Mouse (Mus musculus): Measurements from ENCODE around the gene D5Ertd579e. TPM values are rescaled to one million over a fixed set of nuclear protein-coding genes. Genes with fewer than 3 reads are reported as not detected.
"Not testable (repeated sequence)": the region's sequence is repeated elsewhere in the genome, so short reads cannot be mapped to it uniquely, and the experiment has no call there.

Gene D5Ertd579e
- total and polyA plus RNA-seq, 3 experiments = 13.7 to 29.4 (median 22.9) TPM

- H3K4me3 ChIP-seq (replicated peaks in 1 of 3; ENCODE audit: low read depth in 2 of 3, low read length in 2 of 3, poor library complexity in 1 of 3) = no peak overlapping the region
- no peak for TF ChIP-seq RAD21 (IDR thresholded peaks at IDR 0.05; ENCODE audit: low read depth, low read length)
- no peaks in the 10 kb centered on the region for H3K27me3 ChIP-seq (replicated peaks)
- peaks cover 10 to 34% of the 10 kb centered on the region in 2 experiments for H3K36me3 ChIP-seq (replicated peaks in 1 of 2; ENCODE audit: control insufficient read depth in 1 of 2, insufficient read depth in 1 of 2, low read length in 1 of 2)
- in situ Hi-C loops (cut with MboI; ENCODE audit: low pct_ligation_motif_present, low pct_unique_long_range_greater_than_20kb, low sequenced_read_pairs) = no loop called here
- no peak overlapping the region for H3K4me2 ChIP-seq (ENCODE audit: insufficient read depth, low read depth, poor library complexity, severe bottlenecking)
- dilution Hi-C loops (cut with MboI; ENCODE audit: extremely low pct_ligation_motif_present, extremely low pct_unique_long_range_greater_than_20kb, low sequenced_read_pairs) = no loop called here
- no peaks in the 10 kb centered on the region for H3K79me2 ChIP-seq (replicated peaks; ENCODE audit: control insufficient read depth, extremely low read depth, insufficient read depth, poor library complexity, severe bottlenecking)
- H3K27ac ChIP-seq (ENCODE audit: insufficient read depth, low read depth) = no peak overlapping the region
- DNase-seq (ENCODE audit: extremely low read depth) = no peak
- H3K4me1 ChIP-seq (ENCODE audit: control insufficient read depth in 1 of 2, insufficient read depth in 2 of 2) = peaks cover 0 to 10% of the 10 kb centered on the region in 2 experiments; a peak in 2 of 4 replicates
- no peaks in the 10 kb centered on the region for H3K9me3 ChIP-seq (replicated peaks; ENCODE audit: low read length)
- H3K9ac ChIP-seq (ENCODE audit: insufficient read depth, low read depth) = no peak overlapping the region
These were observed 32.5 kb downstream of the D5Ertd579e start for GRCm38 (mm10) chr5:36663329-36663728.

- in situ Hi-C loops (cut with MboI; ENCODE audit: low pct_ligation_motif_present, low pct_unique_long_range_greater_than_20kb, low sequenced_read_pairs); H3K4me2 ChIP-seq (ENCODE audit: insufficient read depth, low read depth, poor library complexity, severe bottlenecking); H3K27me3 ChIP-seq (replicated peaks); H3K9me3 ChIP-seq (replicated peaks; ENCODE audit: low read length); DNase-seq (ENCODE audit: extremely low read depth); H3K79me2 ChIP-seq (replicated peaks; ENCODE audit: control insufficient read depth, extremely low read depth, insufficient read depth, poor library complexity, severe bottlenecking); H3K9ac ChIP-seq (ENCODE audit: insufficient read depth, low read depth); H3K4me3 ChIP-seq (replicated peaks in 1 of 3; ENCODE audit: low read depth in 2 of 3, low read length in 2 of 3, poor library complexity in 1 of 3); dilution Hi-C loops (cut with MboI; ENCODE audit: extremely low pct_ligation_motif_present, extremely low pct_unique_long_range_greater_than_20kb, low sequenced_read_pairs); H3K27ac ChIP-seq (ENCODE audit: insufficient read depth, low read depth); H3K4me1 ChIP-seq (ENCODE audit: control insufficient read depth in 1 of 2, insufficient read depth in 2 of 2): not testable (repeated sequence)
- H3K36me3 ChIP-seq (replicated peaks in 1 of 2; ENCODE audit: control insufficient read depth in 1 of 2, insufficient read depth in 1 of 2, low read length in 1 of 2) = peaks cover 7 to 25% of the 10 kb centered on the region in 2 experiments
These were observed 34.7 kb downstream of the D5Ertd579e start for GRCm38 (mm10) chr5:36660977-36661760.

- no peak overlapping the region for H3K4me2 ChIP-seq (ENCODE audit: insufficient read depth, low read depth, poor library complexity, severe bottlenecking)
- in situ Hi-C loops (cut with MboI; ENCODE audit: low pct_ligation_motif_present, low pct_unique_long_range_greater_than_20kb, low sequenced_read_pairs) = no loop called here
- no peak overlapping the region for H3K27ac ChIP-seq (ENCODE audit: insufficient read depth, low read depth)
- no peak overlapping the region for H3K9ac ChIP-seq (ENCODE audit: insufficient read depth, low read depth)
- DNase-seq (ENCODE audit: extremely low read depth) = no peak
- H3K4me1 ChIP-seq (ENCODE audit: control insufficient read depth in 1 of 2, insufficient read depth in 2 of 2) = peaks cover 15 to 51% of the 10 kb centered on the region in 2 experiments
- dilution Hi-C loops (cut with MboI; ENCODE audit: extremely low pct_ligation_motif_present, extremely low pct_unique_long_range_greater_than_20kb, low sequenced_read_pairs) = no loop called here
- TF ChIP-seq HCFC1 (IDR thresholded peaks at IDR 0.05; ENCODE audit: low read depth, low read length) = no peak
- TF ChIP-seq E2F4 (IDR thresholded peaks at IDR 0.05; ENCODE audit: insufficient replicate concordance, low read depth, low read length) = no peak
- no peak for TF ChIP-seq USF1 (IDR thresholded peaks at IDR 0.05; ENCODE audit: low read depth, low read length)
- no peak for TF ChIP-seq MXI1 (IDR thresholded peaks at IDR 0.05; ENCODE audit: low read depth, low read length)
- no peak for TF ChIP-seq JUND (conservative IDR thresholded peaks at IDR 0.05; ENCODE audit: low read depth, low read length)
- TF ChIP-seq GABPA (IDR thresholded peaks at IDR 0.05; ENCODE audit: insufficient replicate concordance, low read depth, low read length) = no peak
- no peak for TF ChIP-seq TBP (conservative IDR thresholded peaks at IDR 0.05; ENCODE audit: low read depth, low read length)
- TF ChIP-seq MEF2A (IDR thresholded peaks at IDR 0.05; ENCODE audit: borderline replicate concordance, low read depth, low read length) = no peak
- no peaks in the 10 kb centered on the region for H3K9me3 ChIP-seq (replicated peaks; ENCODE audit: low read length)
- H3K36me3 ChIP-seq (replicated peaks in 1 of 2; ENCODE audit: control insufficient read depth in 1 of 2, insufficient read depth in 1 of 2, low read length in 1 of 2) = peaks cover 9 to 48% of the 10 kb centered on the region in 2 experiments
- H3K79me2 ChIP-seq (replicated peaks; ENCODE audit: control insufficient read depth, extremely low read depth, insufficient read depth, poor library complexity, severe bottlenecking) = no peaks in the 10 kb centered on the region
- no peaks in the 10 kb centered on the region for H3K27me3 ChIP-seq (replicated peaks)
- H3K4me3 ChIP-seq (replicated peaks in 1 of 3; ENCODE audit: low read depth in 2 of 3, low read length in 2 of 3, poor library complexity in 1 of 3) = no peak overlapping the region
These were observed 70.2 kb downstream of the D5Ertd579e start for GRCm38 (mm10) chr5:36625612-36626011.

All from CH12.LX (cell line).